ENCODE assay signal across 16 mouse cellular contexts in genomic region chr8:125434151-125434550, GRCm38 (mm10).
DNase-seq lines count a peak whose midpoint lies in the region; ATAC-seq and TF ChIP-seq lines count a peak whose summit lies in the region.
"Had no signal": no experiment of that assay in that cellular context is flagged by ENCODE, and none has a peak within 500 bp of the region (broad histone marks: within the 10 kb centered on the region; RNA-seq: fewer than 3 reads in every experiment).

No protein-coding gene starts in this region.

- DNase-seq in heart, postnatal 10 days, result no peak
- no peak for DNase-seq in midbrain, embryonic 10.5 days (ENCODE audit: low spot score)
- DNase-seq in midbrain, postnatal 0 days (ENCODE audit: low spot score), result no peak
- peak; percentile 54 for DNase-seq in thymus, postnatal 4 days
- DNase-seq in urinary bladder, adult 2 months (ENCODE audit: low spot score), result no peak
- DNase-seq: cerebellum, adult 8-10 months; gastrocnemius, postnatal 14 days; layer of hippocampus, adult 9-11 months; retina, postnatal 1 day; spleen, adult 18-20 months had no signal

- no peak overlapping the region for H3K4me2 ChIP-seq in heart, embryonic 16.5 days (ENCODE audit: low read depth, low read length)
- no peak overlapping the region for H3K4me2 ChIP-seq in midbrain, postnatal 0 days (ENCODE audit: low read depth, low read length, poor library complexity, severe bottlenecking)
- H3K4me2 ChIP-seq in stomach, embryonic 16.5 days (ENCODE audit: low read depth, low read length), result no peak overlapping the region
- H3K4me2 ChIP-seq: neural tube, embryonic 12.5 days had no signal

- no peak for TF ChIP-seq CTCF in midbrain, postnatal 0 days (IDR thresholded peaks at IDR 0.05)

- no peak overlapping the region for H3K4me3 ChIP-seq in heart, embryonic 16.5 days (ENCODE audit: low read length)
- no peak overlapping the region for H3K4me3 ChIP-seq in midbrain, embryonic 10.5 days
- H3K4me3 ChIP-seq in midbrain, postnatal 0 days (ENCODE audit: low read depth, low read length), result no peak overlapping the region
- H3K4me3 ChIP-seq in stomach, embryonic 16.5 days (replicated peaks; ENCODE audit: low read length), result no peak overlapping the region
- H3K4me3 ChIP-seq: hindbrain, embryonic 10.5 days; megakaryocyte, embryonic 14.5 days; neural tube, embryonic 12.5 days had no signal

- H3K27me3 ChIP-seq in heart, embryonic 16.5 days (ENCODE audit: control insufficient read depth, insufficient read depth, low read length), result no peaks in the 10 kb centered on the region
- H3K27me3 ChIP-seq in midbrain, embryonic 10.5 days (ENCODE audit: low read depth, poor library complexity, severe bottlenecking), result peaks cover 5% of the 10 kb centered on the region; the same call in 1 of the 2 replicates
- H3K27me3 ChIP-seq in midbrain, postnatal 0 days (ENCODE audit: insufficient read depth, low read length), result no peaks in the 10 kb centered on the region
- no peaks in the 10 kb centered on the region for H3K27me3 ChIP-seq in stomach, embryonic 16.5 days (ENCODE audit: control insufficient read depth, insufficient read depth, low read length)
- H3K27me3 ChIP-seq: CH12.LX had no signal

- no peaks in the 10 kb centered on the region for H3K9me3 ChIP-seq in heart, embryonic 16.5 days (replicated peaks; ENCODE audit: control insufficient read depth, low read length)
- H3K9me3 ChIP-seq in midbrain, embryonic 10.5 days (replicated peaks), result no peaks in the 10 kb centered on the region
- no peaks in the 10 kb centered on the region for H3K9me3 ChIP-seq in midbrain, postnatal 0 days (ENCODE audit: low read length)
- no peaks in the 10 kb centered on the region for H3K9me3 ChIP-seq in stomach, embryonic 16.5 days (replicated peaks; ENCODE audit: control insufficient read depth, low read length)
- H3K9me3 ChIP-seq: hindbrain, embryonic 10.5 days; megakaryocyte, embryonic 14.5 days; neural tube, embryonic 12.5 days had no signal

- no peak for ATAC-seq in heart, embryonic 16.5 days (replicated peaks; ENCODE audit: extremely low read depth, insufficient read depth, low FRiP score)
- no peak for ATAC-seq in midbrain, postnatal 0 days (ENCODE audit: low FRiP score)
- ATAC-seq in stomach, embryonic 16.5 days (ENCODE audit: insufficient read depth, low FRiP score), result no peak

- intact Hi-C loops in heart, postnatal 10 days (cut with DNase I), result loop anchor here (10.0 kb wide), 1 partner anchor 441 kb away; no protein-coding TSS in a partner anchor

- H3K36me3 ChIP-seq in heart, embryonic 16.5 days (ENCODE audit: control insufficient read depth, insufficient read depth), result peaks cover 32% of the 10 kb centered on the region
- H3K36me3 ChIP-seq in midbrain, embryonic 10.5 days, result peaks cover 73% of the 10 kb centered on the region
- H3K36me3 ChIP-seq in midbrain, postnatal 0 days (ENCODE audit: insufficient read depth, low read length), result peaks cover 22% of the 10 kb centered on the region
- no peaks in the 10 kb centered on the region for H3K36me3 ChIP-seq in stomach, embryonic 16.5 days (ENCODE audit: control insufficient read depth, insufficient read depth, low read length)

- H3K4me1 ChIP-seq in heart, embryonic 16.5 days (ENCODE audit: control insufficient read depth, insufficient read depth, low read length), result peaks cover 20% of the 10 kb centered on the region
- peaks cover 39% of the 10 kb centered on the region for H3K4me1 ChIP-seq in midbrain, embryonic 10.5 days
- H3K4me1 ChIP-seq in midbrain, postnatal 0 days (ENCODE audit: insufficient read depth, low read length), result no peaks in the 10 kb centered on the region
- no peaks in the 10 kb centered on the region for H3K4me1 ChIP-seq in stomach, embryonic 16.5 days (ENCODE audit: control insufficient read depth, insufficient read depth, low read length)
- H3K4me1 ChIP-seq: megakaryocyte, embryonic 14.5 days had no signal

- 47% methylated on average over 8 of the region's 8 CpGs for WGBS in heart, embryonic 16.5 days
- 72% methylated on average over 8 of the region's 8 CpGs for WGBS in midbrain, embryonic 10.5 days
- whole genome bisulfite sequencing in midbrain, postnatal 0 days, result 68% methylated on average over 8 of the region's 8 CpGs
- 40% methylated on average over 8 of the region's 8 CpGs for WGBS in stomach, embryonic 16.5 days

- H3K27ac ChIP-seq in heart, embryonic 16.5 days (ENCODE audit: low read length), result peak overlapping the region; percentile 43; the same call in 1 of the 2 replicates
- 0 out of 2 replicates have a peak overlapping the region, but pooled peaks have one; percentile 34 for H3K27ac ChIP-seq in midbrain, embryonic 10.5 days (replicated peaks)
- H3K27ac ChIP-seq in midbrain, postnatal 0 days (ENCODE audit: low read depth, low read length), result no peak overlapping the region
- H3K27ac ChIP-seq in stomach, embryonic 16.5 days (ENCODE audit: low read length), result 0 out of 2 replicates have a peak overlapping the region, but pooled peaks have one; percentile 26
- H3K27ac ChIP-seq: neural tube, embryonic 12.5 days had no signal

- 0 out of 2 replicates have a peak overlapping the region, but pooled peaks have one; percentile 5 for H3K9ac ChIP-seq in heart, embryonic 16.5 days (ENCODE audit: low read length)
- H3K9ac ChIP-seq in midbrain, postnatal 0 days (replicated peaks; ENCODE audit: low read length, poor library complexity, severe bottlenecking), result no peak overlapping the region
- H3K9ac ChIP-seq in stomach, embryonic 16.5 days (ENCODE audit: low read length), result no peak overlapping the region; the same call in 1 of the 2 replicates
- H3K9ac ChIP-seq: neural tube, embryonic 12.5 days had no signal
